Mouse (Mus musculus): ENCODE measurements around the gene Stx1b. TPM values are rescaled to one million over a fixed set of nuclear protein-coding genes. Genes with fewer than 3 reads are reported as not detected.
"Not testable (repeated sequence)": the region's sequence is repeated elsewhere in the genome, so short reads cannot be mapped to it uniquely, and the experiment has no call there.

Stx1b gene
- polyA plus RNA-seq, 1 experiment from 2014 or later = 0.80 TPM

DNA sequence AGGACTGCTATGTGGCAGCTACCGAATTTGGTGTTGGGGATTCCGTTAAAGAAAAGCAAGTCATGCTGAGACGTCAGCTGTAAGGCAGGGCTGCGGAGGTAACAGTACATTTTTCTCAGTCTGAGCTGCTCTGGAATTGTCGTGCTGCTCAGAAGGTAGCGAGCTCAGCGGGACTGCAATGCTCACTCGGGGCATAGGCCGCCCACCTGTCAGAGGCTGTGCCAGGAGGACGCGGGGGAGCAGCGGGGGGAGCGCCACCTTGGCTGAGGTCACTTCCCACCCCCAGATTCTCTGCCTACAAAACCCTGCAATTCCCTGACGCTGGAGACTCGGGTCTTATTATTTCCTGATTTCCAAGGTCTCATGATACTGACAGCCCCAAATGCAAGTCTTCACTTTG lies 16.5 kb upstream of the Stx1b start:
- H3K27me3 ChIP-seq (ENCODE audit: control insufficient read depth, insufficient read depth, low read length) = no peaks in the 10 kb centered on the region
- TF ChIP-seq CTCF (IDR thresholded peaks at IDR 0.05; ENCODE audit: low read depth) (no peak), EP300 (optimal IDR thresholded peaks at IDR 0.05) (no peak)
- no peaks in the 10 kb centered on the region for H3K9me3 ChIP-seq (ENCODE audit: control insufficient read depth, low read length)
- 0 out of 2 replicates have a peak, but pooled peaks cover 5% of the 10 kb centered on the region for H3K4me1 ChIP-seq (replicated peaks; ENCODE audit: control insufficient read depth, insufficient read depth)
- 2% methylated on average over 15 of the region's 15 CpGs for WGBS
- ATAC-seq (ENCODE audit: low FRiP score, low TSS enrichment) = peak; percentile 27
- H3K36me3 ChIP-seq (ENCODE audit: control insufficient read depth, insufficient read depth, low read length) = peaks cover 2% of the 10 kb centered on the region; the same call in 1 of the 2 replicates
- H3K9ac ChIP-seq (ENCODE audit: low read length) = peak overlapping the region; percentile 72
- DNase-seq (ENCODE audit: low spot score) = peak; percentile 61
- peak overlapping the region; percentile 96 for H3K27ac ChIP-seq (replicated peaks)
- peak overlapping the region; percentile 90 for H3K4me2 ChIP-seq (replicated peaks; ENCODE audit: low read depth)
- H3K4me3 ChIP-seq (ENCODE audit: low read depth, low read length) = peak overlapping the region; percentile 82

GRCm38 (mm10) chr7:127840031-127840430 lies 15.7 kb upstream of the Stx1b start:
- not testable (repeated sequence) for H3K4me2 ChIP-seq (replicated peaks; ENCODE audit: low read depth); DNase-seq (ENCODE audit: low spot score); H3K9ac ChIP-seq (ENCODE audit: low read length); H3K9me3 ChIP-seq (ENCODE audit: control insufficient read depth, low read length); H3K27ac ChIP-seq (replicated peaks); H3K27me3 ChIP-seq (ENCODE audit: control insufficient read depth, insufficient read depth, low read length); ATAC-seq (ENCODE audit: low FRiP score, low TSS enrichment); H3K36me3 ChIP-seq (ENCODE audit: control insufficient read depth, insufficient read depth, low read length); H3K4me3 ChIP-seq (ENCODE audit: low read depth, low read length); H3K4me1 ChIP-seq (replicated peaks; ENCODE audit: control insufficient read depth, insufficient read depth)
- TF ChIP-seq CTCF (IDR thresholded peaks at IDR 0.05; ENCODE audit: low read depth) = 0 out of 2 replicates have a peak, but pooled peaks have one; percentile 10
- 72% methylated on average over 2 of the region's 2 CpGs for WGBS

DNA sequence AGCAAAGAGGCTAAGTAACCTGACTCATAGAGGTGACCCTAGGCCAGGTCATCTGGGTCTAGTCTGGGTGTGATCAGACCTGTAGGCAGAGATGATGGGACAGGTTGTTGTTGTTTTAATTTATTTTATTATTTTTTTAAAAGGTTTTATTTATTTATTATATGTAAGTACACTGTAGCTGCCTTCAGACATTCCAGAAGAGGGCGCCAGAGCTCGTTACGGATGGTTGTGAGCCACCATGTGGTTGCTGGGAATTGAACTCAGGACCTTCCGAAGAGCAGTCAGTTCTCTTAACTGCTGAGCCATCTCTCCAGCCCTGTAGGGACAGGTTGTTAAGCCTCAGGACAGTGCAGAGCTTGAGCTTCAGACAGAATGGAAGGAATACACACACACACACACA lies 13.5 kb upstream of the Stx1b start:
- not testable (repeated sequence) for H3K9ac ChIP-seq (ENCODE audit: low read length); H3K4me1 ChIP-seq (replicated peaks; ENCODE audit: control insufficient read depth, insufficient read depth); H3K36me3 ChIP-seq (ENCODE audit: control insufficient read depth, insufficient read depth, low read length); H3K27ac ChIP-seq (replicated peaks); ATAC-seq (ENCODE audit: low FRiP score, low TSS enrichment); H3K27me3 ChIP-seq (ENCODE audit: control insufficient read depth, insufficient read depth, low read length); DNase-seq (ENCODE audit: low spot score); H3K9me3 ChIP-seq (ENCODE audit: control insufficient read depth, low read length); H3K4me2 ChIP-seq (replicated peaks; ENCODE audit: low read depth); H3K4me3 ChIP-seq (ENCODE audit: low read depth, low read length)
- peak; percentile 8; the same call in 1 of the 2 replicates for TF ChIP-seq CTCF (IDR thresholded peaks at IDR 0.05; ENCODE audit: low read depth)
- 73% methylated on average over 4 of the region's 4 CpGs for WGBS

GRCm38 (mm10) chr7:127837473-127837872 lies 13.1 kb upstream of the Stx1b start:
- ATAC-seq (ENCODE audit: low FRiP score, low TSS enrichment) (no peak), DNase-seq (ENCODE audit: low spot score) (no peak)
- Histone ChIP-seq H3K4me3 (ENCODE audit: low read depth, low read length) (no peak overlapping the region), H3K36me3 (ENCODE audit: control insufficient read depth, insufficient read depth, low read length) (no peaks in the 10 kb centered on the region), H3K4me1 (replicated peaks; ENCODE audit: control insufficient read depth, insufficient read depth) (0 out of 2 replicates have a peak, but pooled peaks cover 3% of the 10 kb centered on the region), H3K9ac (ENCODE audit: low read length) (no peak overlapping the region), H3K9me3 (ENCODE audit: control insufficient read depth, low read length) (no peaks in the 10 kb centered on the region), H3K27ac (replicated peaks) (no peak overlapping the region), H3K27me3 (ENCODE audit: control insufficient read depth, insufficient read depth, low read length) (no peaks in the 10 kb centered on the region), H3K4me2 (replicated peaks; ENCODE audit: low read depth) (no peak overlapping the region)
- 81% methylated on average over 5 of the region's 5 CpGs for WGBS
- TF ChIP-seq CTCF (IDR thresholded peaks at IDR 0.05; ENCODE audit: low read depth) (no peak), EP300 (optimal IDR thresholded peaks at IDR 0.05) (no peak)

DNA sequence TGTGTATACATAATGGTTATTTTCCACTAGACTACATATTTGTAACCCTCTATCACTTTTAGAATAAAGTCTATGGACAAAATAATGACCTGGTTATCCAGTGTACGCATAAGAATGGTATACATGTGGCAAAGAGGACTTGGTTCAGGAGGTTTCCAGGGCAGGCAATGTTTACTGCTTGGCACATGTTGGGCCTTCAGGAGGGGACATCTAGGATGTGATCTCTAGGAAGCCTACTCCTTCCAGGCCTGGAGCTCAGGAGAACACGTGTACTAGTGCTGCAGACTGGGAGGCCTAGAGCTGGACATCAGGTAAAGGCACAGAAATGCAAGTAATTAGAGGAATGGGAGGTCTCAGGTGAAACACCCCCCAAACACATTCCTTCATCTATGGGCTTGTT lies 11.2 kb upstream of the Stx1b start:
- Histone ChIP-seq H3K9ac (ENCODE audit: low read length) (no peak overlapping the region), H3K36me3 (ENCODE audit: control insufficient read depth, insufficient read depth, low read length) (no peaks in the 10 kb centered on the region), H3K27me3 (ENCODE audit: control insufficient read depth, insufficient read depth, low read length) (no peaks in the 10 kb centered on the region), H3K9me3 (ENCODE audit: control insufficient read depth, low read length) (no peaks in the 10 kb centered on the region), H3K4me1 (replicated peaks; ENCODE audit: control insufficient read depth, insufficient read depth) (no peaks in the 10 kb centered on the region), H3K4me3 (ENCODE audit: low read depth, low read length) (no peak overlapping the region), H3K27ac (replicated peaks) (no peak overlapping the region), H3K4me2 (replicated peaks; ENCODE audit: low read depth) (no peak overlapping the region)
- 72% methylated on average over 2 of the region's 2 CpGs for WGBS
- TF ChIP-seq EP300 (optimal IDR thresholded peaks at IDR 0.05) (no peak), CTCF (IDR thresholded peaks at IDR 0.05; ENCODE audit: low read depth) (no peak)
- ATAC-seq (ENCODE audit: low FRiP score, low TSS enrichment) (no peak), DNase-seq (ENCODE audit: low spot score) (no peak)

DNA sequence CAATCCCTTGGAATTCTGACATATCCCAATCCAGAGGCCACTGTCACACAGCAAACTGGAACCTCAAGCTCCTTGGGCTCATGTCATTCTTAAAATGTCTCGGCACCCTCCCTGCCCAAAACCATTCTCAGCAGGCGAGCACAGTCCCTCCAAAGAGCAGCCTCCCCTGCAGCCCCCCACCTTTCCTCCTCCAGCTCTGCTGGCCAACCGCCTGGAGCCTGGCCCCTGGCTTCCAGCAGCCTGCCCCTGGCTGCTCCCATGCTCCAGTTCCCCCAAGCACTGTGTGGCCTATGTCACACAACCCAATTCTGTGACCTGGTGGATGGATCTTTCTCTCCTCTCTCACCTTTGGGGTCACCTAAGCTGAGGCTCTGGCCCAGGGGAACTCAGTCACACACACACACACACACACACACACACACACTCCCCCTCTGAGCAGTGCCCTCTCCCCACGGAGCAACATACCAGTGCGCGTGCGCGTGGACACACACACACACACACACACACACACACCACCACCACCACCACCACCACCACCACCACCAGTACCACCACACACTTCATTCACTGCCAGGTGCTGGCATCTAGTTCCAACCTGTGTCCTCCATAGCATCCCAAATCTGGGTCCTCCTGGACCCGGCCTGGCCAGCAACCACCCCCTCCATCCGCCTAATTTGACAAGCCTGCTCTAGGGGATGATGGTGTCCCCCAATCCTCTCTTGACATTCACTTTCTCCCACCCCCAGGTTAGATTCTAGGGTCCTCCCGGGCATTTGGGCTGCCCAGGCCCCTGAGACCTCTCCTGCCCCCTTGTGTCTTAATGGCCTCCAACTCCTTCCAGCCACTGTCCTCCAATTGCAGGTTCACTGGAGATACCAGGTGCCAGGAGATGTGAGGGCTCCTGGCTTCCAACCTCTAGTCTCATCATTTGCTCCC lies 845 bp downstream of the Stx1b start:
- H3K4me1 ChIP-seq (replicated peaks; ENCODE audit: control insufficient read depth, insufficient read depth) = no peaks in the 10 kb centered on the region; the same call in 1 of the 2 replicates
- DNase-seq (ENCODE audit: low spot score) (no peak), ATAC-seq (ENCODE audit: low FRiP score, low TSS enrichment) (no peak)
- no peak for TF ChIP-seq EP300 (optimal IDR thresholded peaks at IDR 0.05)
- TF ChIP-seq CTCF (IDR thresholded peaks at IDR 0.05; ENCODE audit: low read depth) = peak; percentile 37; the same call in 1 of the 2 replicates
- H3K9ac ChIP-seq (ENCODE audit: low read length) = peak overlapping the region; percentile 70
- no peak overlapping the region for H3K27ac ChIP-seq (replicated peaks)
- H3K27me3 ChIP-seq (ENCODE audit: control insufficient read depth, insufficient read depth, low read length) = no peaks in the 10 kb centered on the region
- H3K4me2 ChIP-seq (replicated peaks; ENCODE audit: low read depth) = peak overlapping the region; percentile 63
- no peaks in the 10 kb centered on the region for H3K9me3 ChIP-seq (ENCODE audit: control insufficient read depth, low read length)
- no peaks in the 10 kb centered on the region for H3K36me3 ChIP-seq (ENCODE audit: control insufficient read depth, insufficient read depth, low read length)
- peak overlapping the region; percentile 52 for H3K4me3 ChIP-seq (ENCODE audit: low read depth, low read length)
- 72% methylated on average over 11 of the region's 11 CpGs for WGBS
